Mouse (Mus musculus) right cerebral cortex, adult 2 months (tissue): ENCODE measurements around the gene Anxa9.

Source experiments
- DNase-seq, 2 experiments: peaks; one replicate each; pipeline ENCODE4 v3.0.0; 2021 to 2022; ENCODE audit warnings: low spot score in 2 of 2

The Anxa9 gene

GRCm38 (mm10) chr3:95284062-95284461, 22.9 kb downstream of the Anxa9 start:
- DNase-seq = no peak

GRCm38 (mm10) chr3:95283589-95283941, 23.4 kb downstream of the Anxa9 start:
- DNase-seq = no peak

GRCm38 (mm10) chr3:95282865-95283588, 23.9 kb downstream of the Anxa9 start:
- peak; percentile 72 to 75 for DNase-seq

GRCm38 (mm10) chr3:95282381-95282864, 24.6 kb downstream of the Anxa9 start:
- peak in 1 of 2 experiments; percentile 26 for DNase-seq

GRCm38 (mm10) chr3:95281216-95282126, 25.5 kb downstream of the Anxa9 start, which contains the start of the genes Mindy1 and Prune1:
TSS of gene Mindy1 (plus strand) at chr3:95281345.
TSS of gene Prune1 (minus strand) at chr3:95282076.
- DNase-seq = peak; percentile 99

DNA sequence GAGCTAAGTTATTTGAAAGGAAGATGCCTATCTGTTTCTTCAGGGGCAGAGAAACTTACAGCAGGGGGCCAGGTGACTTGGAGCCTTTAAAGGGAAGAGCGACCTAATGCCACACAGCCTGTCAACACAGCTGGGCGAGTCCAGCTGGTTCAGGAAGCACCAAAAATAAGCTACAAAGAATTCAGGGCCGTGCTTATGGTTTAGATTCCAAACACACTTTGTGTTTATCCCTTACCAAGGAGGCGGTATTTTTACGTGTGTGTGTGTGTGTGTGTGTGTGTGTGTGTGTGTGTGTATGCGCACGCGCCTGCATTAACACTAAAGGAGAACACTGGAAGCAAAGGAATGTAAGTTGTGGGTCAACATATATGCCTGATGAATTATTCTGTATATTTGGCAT, 26.2 kb downstream of the Anxa9 start:
- DNase-seq = peak; percentile 39 to 43

GRCm38 (mm10) chr3:95277149-95277551, 29.8 kb downstream of the Anxa9 start:
- no peak for DNase-seq

DNA sequence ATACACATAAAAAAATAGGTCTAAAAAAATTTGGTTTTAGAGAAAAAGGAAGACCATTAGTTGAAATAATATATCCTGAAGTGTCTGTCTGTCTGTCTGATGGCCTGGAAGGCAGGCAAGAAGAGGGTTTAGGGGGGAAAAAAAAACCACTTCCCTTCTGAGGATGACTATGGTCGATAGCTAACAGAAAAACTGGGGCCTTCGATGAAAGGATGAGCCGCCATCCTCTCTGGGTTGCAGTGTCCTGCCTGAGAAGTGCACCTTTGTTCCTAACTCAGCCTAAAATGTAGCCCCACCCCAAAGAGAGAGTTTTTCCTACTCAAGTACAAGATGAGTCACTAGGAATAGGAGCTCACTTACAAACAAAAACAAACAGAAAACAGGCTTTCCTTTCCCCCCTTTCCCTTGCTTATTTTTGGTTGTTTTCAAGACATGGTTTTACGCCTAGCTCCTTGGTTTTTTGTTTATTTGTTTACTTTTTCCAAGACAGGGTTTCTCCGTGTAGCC, 30.5 kb downstream of the Anxa9 start:
- no peak for DNase-seq

- DNase-seq = no peak
Measured at GRCm38 (mm10) chr3:95275161-95275560, 31.8 kb downstream of the Anxa9 start.

DNA sequence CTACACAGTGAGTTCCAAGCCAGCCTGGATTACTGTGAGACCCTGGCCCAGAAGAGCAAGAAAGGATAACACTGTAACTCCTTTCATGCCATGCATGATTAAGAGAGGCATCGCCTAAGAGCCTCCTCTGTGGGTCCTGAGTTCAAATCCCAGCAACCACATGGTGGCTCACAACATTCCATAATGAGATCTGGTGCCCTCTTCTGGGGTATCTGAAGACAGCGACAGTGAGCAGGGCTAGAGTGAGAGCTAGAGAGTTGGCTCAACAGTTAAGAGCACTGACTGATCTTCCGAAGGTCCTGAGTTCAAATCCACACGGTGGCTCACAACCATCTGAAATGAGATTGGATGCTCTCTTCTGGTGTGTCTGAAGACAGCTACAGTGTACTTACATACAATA, 32.5 kb downstream of the Anxa9 start:
- DNase-seq = no peak

- no peak for DNase-seq
Measured at GRCm38 (mm10) chr3:95273471-95273870, 33.5 kb downstream of the Anxa9 start.

GRCm38 (mm10) chr3:95270766-95271364, 36.1 kb downstream of the Anxa9 start:
- DNase-seq = no peak

DNA sequence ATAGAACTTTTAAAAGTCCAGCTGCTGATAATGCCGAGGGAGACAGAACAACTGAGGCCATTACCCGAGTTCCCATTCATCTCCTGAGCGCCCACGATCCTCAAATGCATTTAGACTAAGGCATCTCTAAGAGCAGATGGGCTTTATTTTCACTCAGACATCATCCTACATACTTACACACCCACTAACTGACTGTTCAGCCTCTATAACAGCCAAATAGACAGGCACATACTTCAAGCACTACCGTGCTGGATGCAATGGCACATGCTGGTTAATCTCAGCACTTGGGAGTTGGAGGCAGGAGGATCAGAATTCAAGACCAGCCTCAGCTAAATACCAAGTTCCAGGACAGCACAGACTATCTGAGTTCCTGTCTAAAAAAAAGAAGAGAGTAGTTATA, 37.2 kb downstream of the Anxa9 start:
- DNase-seq = peak; percentile 10 to 15

GRCm38 (mm10) chr3:95267855-95268254, 39.1 kb downstream of the Anxa9 start:
- no peak for DNase-seq

- no peak for DNase-seq
Measured at GRCm38 (mm10) chr3:95266052-95266451, 40.9 kb downstream of the Anxa9 start.

DNA sequence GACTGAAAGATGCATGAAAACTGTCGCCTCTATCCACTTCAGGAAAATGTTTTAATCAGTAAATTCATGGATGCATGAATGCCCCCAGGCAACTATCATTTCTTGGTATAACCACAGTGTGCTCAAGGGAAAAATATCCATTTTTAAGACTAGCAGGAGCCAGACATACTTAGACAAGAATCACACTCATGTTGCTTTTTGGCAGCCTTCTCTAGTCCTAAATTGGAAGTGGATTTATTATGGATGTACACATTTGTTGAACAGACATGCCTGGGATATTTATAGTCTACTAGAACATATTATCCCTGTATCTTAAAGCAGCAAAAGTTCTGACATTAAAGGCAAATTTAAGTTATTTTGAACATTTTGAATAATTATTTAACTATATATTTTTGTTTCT, 42.3 kb downstream of the Anxa9 start:
- no peak for DNase-seq

DNA sequence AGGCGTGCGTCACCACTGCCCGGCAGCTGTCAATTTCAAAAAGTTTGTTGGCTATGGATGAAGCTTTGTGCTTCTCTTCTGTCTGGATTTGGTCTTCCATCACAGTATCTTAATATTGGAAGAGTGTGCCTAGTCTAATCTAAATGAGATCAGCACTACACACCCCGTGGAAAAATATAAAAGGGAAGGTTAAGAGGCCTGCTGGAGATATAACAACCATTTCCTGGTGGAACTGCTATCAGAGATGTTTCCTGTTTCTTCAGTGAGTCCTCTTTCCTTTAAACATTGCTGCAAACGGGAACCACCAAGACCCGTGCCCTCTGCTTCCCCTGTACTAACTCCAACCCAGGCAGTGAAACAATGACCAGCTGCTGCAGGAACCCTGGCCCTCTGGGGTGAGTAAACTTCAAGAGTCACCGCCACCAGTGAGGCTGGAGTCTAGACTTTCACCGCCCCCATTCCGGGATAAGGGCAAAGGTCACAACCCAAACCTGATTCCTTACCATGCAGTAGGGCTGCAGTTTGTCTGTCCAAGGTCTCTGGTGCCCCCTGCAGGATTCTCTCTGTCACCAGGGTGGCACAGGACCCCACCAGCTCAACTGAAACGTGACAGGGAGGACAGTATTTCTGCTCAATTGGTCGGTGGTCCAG, 43.8 kb downstream of the Anxa9 start:
- DNase-seq = peak; percentile 47 to 63

GRCm38 (mm10) chr3:95261975-95262374, 45.0 kb downstream of the Anxa9 start:
- no peak for DNase-seq

DNA sequence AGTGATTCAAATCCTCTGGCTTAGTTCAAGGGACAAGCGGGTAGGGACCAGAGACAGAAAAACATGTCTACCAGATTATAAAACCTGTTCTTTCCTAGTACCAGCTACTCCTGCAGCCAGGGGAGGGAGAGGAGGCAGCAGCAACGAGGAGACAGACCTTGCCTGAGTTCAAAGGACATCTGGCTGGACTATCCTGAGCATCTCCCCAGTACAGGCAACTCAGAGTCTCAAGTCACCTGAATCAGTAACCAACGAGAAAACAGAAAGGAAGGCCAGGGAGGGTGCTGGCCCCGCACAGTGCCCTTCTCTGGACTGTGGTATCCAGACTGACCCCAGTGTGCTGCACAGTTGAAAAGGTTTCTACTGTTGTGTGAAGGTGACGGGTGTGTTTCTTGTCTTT, 50.0 kb downstream of the Anxa9 start:
- DNase-seq = no peak

- no peak for DNase-seq
Measured at GRCm38 (mm10) chr3:95250783-95251424, 56.1 kb downstream of the Anxa9 start, which contains the start of gene Bnipl. TSS of gene Bnipl (minus strand) at chr3:95251193.

GRCm38 (mm10) chr3:95250361-95250760, 56.6 kb downstream of the Anxa9 start:
- DNase-seq = no peak
